Mouse (Mus musculus): Measurements from ENCODE around the gene Tdrd9. TPM values are rescaled to one million over a fixed set of nuclear protein-coding genes. Genes with fewer than 3 reads are reported as not detected.
"Not testable (repeated sequence)": the region's sequence is repeated elsewhere in the genome, so short reads cannot be mapped to it uniquely, and the experiment has no call there.

Gene Tdrd9
- polyA plus RNA-seq, 1 experiment from 2014 or later: 1.2 TPM

- no peak overlapping the region for H3K9ac ChIP-seq (ENCODE audit: low read length)
- no peak overlapping the region for H3K27ac ChIP-seq (ENCODE audit: low read depth, low read length)
- H3K4me2 ChIP-seq (ENCODE audit: low read depth): no peak overlapping the region
- WGBS: 85% methylated on average over 4 of the region's 4 CpGs
- no peaks in the 10 kb centered on the region for H3K4me1 ChIP-seq (ENCODE audit: control insufficient read depth, insufficient read depth, low read length)
- H3K27me3 ChIP-seq (ENCODE audit: control insufficient read depth, insufficient read depth, low read length): no peaks in the 10 kb centered on the region
- ATAC-seq (ENCODE audit: insufficient read depth, low FRiP score, low TSS enrichment) (no peak), DNase-seq (ENCODE audit: low spot score) (no peak)
- H3K36me3 ChIP-seq (ENCODE audit: control insufficient read depth, insufficient read depth, low read length): no peaks in the 10 kb centered on the region
- H3K9me3 ChIP-seq (ENCODE audit: control insufficient read depth, low read length): no peaks in the 10 kb centered on the region
- no peak overlapping the region for H3K4me3 ChIP-seq (ENCODE audit: low read depth, low read length)
These were observed 56.0 kb downstream of the Tdrd9 start for GRCm38 (mm10) chr12:112027408-112027807.

DNA sequence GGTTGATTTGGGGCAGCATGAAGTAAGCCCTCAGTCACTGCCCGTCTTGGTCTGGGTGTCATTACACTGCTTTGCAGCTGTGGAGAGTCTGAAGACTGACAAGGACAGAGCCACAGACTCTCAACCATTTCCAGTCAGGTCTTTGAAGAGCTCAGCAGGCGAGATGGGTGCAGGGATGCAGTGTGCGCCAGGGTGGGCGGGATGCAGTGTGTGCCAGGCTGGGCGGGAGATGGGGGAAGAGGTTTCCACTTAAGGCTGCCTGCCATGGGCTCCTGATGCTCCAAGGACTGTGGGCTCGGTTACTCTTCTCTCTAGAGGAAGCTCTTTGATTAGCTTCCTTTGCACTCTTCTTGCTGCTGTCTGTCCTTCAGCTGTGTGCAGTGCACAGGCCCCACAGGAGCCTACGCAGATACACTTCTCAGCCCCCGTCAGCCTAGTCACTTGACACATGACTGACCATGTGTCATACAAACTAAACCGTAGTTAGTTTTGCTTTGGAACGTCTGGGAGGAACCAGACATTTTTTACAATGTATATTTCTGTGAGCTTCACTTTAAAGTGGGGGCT, 62.1 kb downstream of the Tdrd9 start:
- Histone ChIP-seq H3K27ac (ENCODE audit: low read depth, low read length) (no peak overlapping the region), H3K4me2 (ENCODE audit: low read depth) (no peak overlapping the region), H3K9me3 (ENCODE audit: control insufficient read depth, low read length) (no peaks in the 10 kb centered on the region), H3K4me3 (ENCODE audit: low read depth, low read length) (no peak overlapping the region), H3K27me3 (ENCODE audit: control insufficient read depth, insufficient read depth, low read length) (no peaks in the 10 kb centered on the region), H3K9ac (ENCODE audit: low read length) (no peak overlapping the region), H3K36me3 (ENCODE audit: control insufficient read depth, insufficient read depth, low read length) (no peaks in the 10 kb centered on the region), H3K4me1 (ENCODE audit: control insufficient read depth, insufficient read depth, low read length) (no peaks in the 10 kb centered on the region)
- no peak for ATAC-seq (ENCODE audit: insufficient read depth, low FRiP score, low TSS enrichment)
- DNase-seq (ENCODE audit: low spot score): no peak
- WGBS: 86% methylated on average over 10 of the region's 10 CpGs

DNA sequence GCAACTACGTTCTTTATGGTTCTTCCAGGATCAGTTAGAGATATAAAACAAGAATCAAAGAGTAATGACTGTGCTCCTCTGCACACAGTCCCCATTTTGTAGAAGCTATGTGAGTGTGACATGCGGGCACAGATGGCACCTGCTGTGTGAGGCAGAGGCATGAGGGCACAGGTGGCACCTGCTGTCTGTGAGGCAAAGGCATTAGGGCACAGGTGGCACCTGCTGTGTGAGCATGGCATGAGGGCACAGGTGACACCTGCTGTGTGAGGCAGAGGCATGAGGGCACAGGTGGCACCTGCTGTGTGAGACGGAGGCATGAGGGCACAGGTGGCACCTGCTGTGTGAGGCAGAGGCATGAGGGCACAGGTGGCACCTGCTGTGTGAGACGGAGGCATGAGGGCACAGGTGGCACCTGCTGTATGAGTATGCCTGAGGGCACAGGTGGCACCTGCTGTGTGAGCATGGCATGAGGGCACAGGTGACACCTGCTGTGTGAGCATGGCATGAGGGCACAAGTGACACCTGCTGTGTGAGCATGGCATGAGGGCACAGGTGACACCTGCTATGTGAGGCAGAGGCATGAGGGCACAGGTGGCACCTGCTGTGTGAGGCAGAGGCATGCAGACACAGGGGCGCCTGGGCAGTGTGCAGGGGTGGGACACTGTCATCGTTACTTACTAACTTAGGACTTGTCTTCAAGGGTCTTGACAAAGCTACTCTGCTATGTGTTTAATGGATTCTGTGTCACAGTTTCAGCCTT, 64.2 kb downstream of the Tdrd9 start:
- not testable (repeated sequence) for H3K27me3 ChIP-seq (ENCODE audit: control insufficient read depth, insufficient read depth, low read length); H3K9me3 ChIP-seq (ENCODE audit: control insufficient read depth, low read length); H3K4me3 ChIP-seq (ENCODE audit: low read depth, low read length); DNase-seq (ENCODE audit: low spot score); H3K9ac ChIP-seq (ENCODE audit: low read length); ATAC-seq (ENCODE audit: insufficient read depth, low FRiP score, low TSS enrichment); H3K36me3 ChIP-seq (ENCODE audit: control insufficient read depth, insufficient read depth, low read length); H3K4me2 ChIP-seq (ENCODE audit: low read depth); H3K4me1 ChIP-seq (ENCODE audit: control insufficient read depth, insufficient read depth, low read length); H3K27ac ChIP-seq (ENCODE audit: low read depth, low read length)
- WGBS: 88% methylated on average over 6 of the region's 6 CpGs

DNA sequence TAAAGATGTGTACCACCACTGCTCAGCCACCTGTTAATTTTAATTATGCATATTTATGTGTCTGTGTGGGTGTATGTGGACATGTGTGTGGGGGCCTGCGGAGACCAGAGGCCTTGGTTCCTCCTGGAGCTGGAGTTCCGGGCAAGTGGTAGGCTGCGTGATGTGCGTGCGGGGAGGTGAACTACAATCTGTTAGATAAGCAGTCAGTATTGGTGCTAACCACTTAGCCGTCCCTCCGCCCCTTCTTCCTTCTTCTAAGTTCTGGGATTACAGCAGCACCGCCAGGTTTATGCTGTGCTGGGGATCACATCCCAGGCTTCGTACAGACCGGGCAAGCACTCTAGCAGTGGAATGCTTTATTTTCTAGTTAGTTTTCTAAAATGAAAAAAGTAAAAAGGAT, 67.1 kb downstream of the Tdrd9 start:
- Histone ChIP-seq H3K27me3 (ENCODE audit: control insufficient read depth, insufficient read depth, low read length) (no peaks in the 10 kb centered on the region), H3K4me2 (ENCODE audit: low read depth) (no peak overlapping the region), H3K4me1 (ENCODE audit: control insufficient read depth, insufficient read depth, low read length) (no peaks in the 10 kb centered on the region), H3K4me3 (ENCODE audit: low read depth, low read length) (no peak overlapping the region), H3K36me3 (ENCODE audit: control insufficient read depth, insufficient read depth, low read length) (no peaks in the 10 kb centered on the region), H3K9me3 (ENCODE audit: control insufficient read depth, low read length) (no peaks in the 10 kb centered on the region), H3K9ac (ENCODE audit: low read length) (no peak overlapping the region), H3K27ac (ENCODE audit: low read depth, low read length) (no peak overlapping the region)
- ATAC-seq (ENCODE audit: insufficient read depth, low FRiP score, low TSS enrichment): no peak
- DNase-seq (ENCODE audit: low spot score): no peak
- WGBS: 94% methylated on average over 10 of the region's 10 CpGs

DNA sequence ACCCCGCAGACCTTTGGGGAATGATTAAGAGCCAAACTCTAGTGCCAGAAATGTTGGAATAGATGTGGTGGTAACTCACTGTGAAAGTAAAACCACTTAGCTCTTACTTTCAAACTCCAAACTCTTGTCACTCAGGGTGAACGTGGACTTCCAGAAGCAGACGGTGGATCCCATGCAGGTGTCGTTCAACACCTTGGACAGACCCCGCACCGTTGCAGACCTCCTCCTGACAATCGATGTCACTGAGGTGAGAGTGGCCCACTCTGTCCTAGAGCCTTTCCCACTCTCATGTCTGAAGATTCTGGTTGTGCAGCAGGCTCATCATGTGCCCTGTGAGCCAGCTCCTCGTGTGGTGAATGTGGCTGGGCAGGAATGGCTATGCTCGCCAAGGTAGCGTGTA, 67.8 kb downstream of the Tdrd9 start:
- no peak for ATAC-seq (ENCODE audit: insufficient read depth, low FRiP score, low TSS enrichment)
- H3K27ac ChIP-seq (ENCODE audit: low read depth, low read length): no peak overlapping the region
- no peak overlapping the region for H3K4me2 ChIP-seq (ENCODE audit: low read depth)
- no peak overlapping the region for H3K9ac ChIP-seq (ENCODE audit: low read length)
- no peaks in the 10 kb centered on the region for H3K36me3 ChIP-seq (ENCODE audit: control insufficient read depth, insufficient read depth, low read length)
- WGBS: 93% methylated on average over 10 of the region's 10 CpGs
- DNase-seq (ENCODE audit: low spot score): no peak
- no peaks in the 10 kb centered on the region for H3K9me3 ChIP-seq (ENCODE audit: control insufficient read depth, low read length)
- no peaks in the 10 kb centered on the region for H3K4me1 ChIP-seq (ENCODE audit: control insufficient read depth, insufficient read depth, low read length)
- no peaks in the 10 kb centered on the region for H3K27me3 ChIP-seq (ENCODE audit: control insufficient read depth, insufficient read depth, low read length)
- H3K4me3 ChIP-seq (ENCODE audit: low read depth, low read length): no peak overlapping the region

- H3K9ac ChIP-seq (ENCODE audit: low read length): no peak overlapping the region
- WGBS: 91% methylated on average over 14 of the region's 14 CpGs
- DNase-seq (ENCODE audit: low spot score) (no peak), ATAC-seq (ENCODE audit: insufficient read depth, low FRiP score, low TSS enrichment) (no peak)
- H3K4me2 ChIP-seq (ENCODE audit: low read depth): no peak overlapping the region
- no peak overlapping the region for H3K27ac ChIP-seq (ENCODE audit: low read depth, low read length)
- H3K4me1 ChIP-seq (ENCODE audit: control insufficient read depth, insufficient read depth, low read length): no peaks in the 10 kb centered on the region
- H3K9me3 ChIP-seq (ENCODE audit: control insufficient read depth, low read length): no peaks in the 10 kb centered on the region
- no peaks in the 10 kb centered on the region for H3K36me3 ChIP-seq (ENCODE audit: control insufficient read depth, insufficient read depth, low read length)
- H3K27me3 ChIP-seq (ENCODE audit: control insufficient read depth, insufficient read depth, low read length): no peaks in the 10 kb centered on the region
- no peak overlapping the region for H3K4me3 ChIP-seq (ENCODE audit: low read depth, low read length)
These were observed 71.3 kb downstream of the Tdrd9 start for GRCm38 (mm10) chr12:112042681-112043080.

DNA sequence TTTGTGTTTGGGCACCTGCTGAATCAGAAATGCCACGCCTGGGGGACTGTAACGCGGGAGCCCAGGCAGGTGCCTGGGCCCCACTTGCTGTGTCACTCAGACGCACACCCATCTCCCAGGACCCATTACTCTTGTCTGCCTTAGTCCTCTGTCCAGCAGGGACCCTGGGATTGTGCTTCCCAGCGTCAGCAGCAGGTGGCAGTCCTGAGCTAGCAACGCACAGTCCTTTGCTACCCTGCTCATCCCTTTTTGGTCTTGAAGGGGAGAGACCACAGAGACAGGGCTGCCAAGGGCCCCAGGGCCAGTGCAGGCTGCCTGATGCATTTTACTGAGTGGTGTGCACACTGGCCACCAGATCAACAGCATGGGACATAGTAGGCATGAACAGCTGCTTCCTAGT, 106.3 kb downstream of the Tdrd9 start:
- no peak for ATAC-seq (ENCODE audit: insufficient read depth, low FRiP score, low TSS enrichment)
- Histone ChIP-seq H3K36me3 (ENCODE audit: control insufficient read depth, insufficient read depth, low read length) (no peaks in the 10 kb centered on the region), H3K9ac (ENCODE audit: low read length) (no peak overlapping the region), H3K4me2 (ENCODE audit: low read depth) (no peak overlapping the region), H3K27me3 (ENCODE audit: control insufficient read depth, insufficient read depth, low read length) (no peaks in the 10 kb centered on the region), H3K4me3 (ENCODE audit: low read depth, low read length) (no peak overlapping the region), H3K9me3 (ENCODE audit: control insufficient read depth, low read length) (no peaks in the 10 kb centered on the region), H3K4me1 (ENCODE audit: control insufficient read depth, insufficient read depth, low read length) (no peaks in the 10 kb centered on the region), H3K27ac (ENCODE audit: low read depth, low read length) (no peak overlapping the region)
- peak; percentile 86 for DNase-seq (ENCODE audit: low spot score)
- WGBS: 6% methylated on average over 6 of the region's 6 CpGs

GRCm38 (mm10) chr12:112079911-112080310, 108.6 kb downstream of the Tdrd9 start:
- DNase-seq (ENCODE audit: low spot score): no peak
- WGBS: 71% methylated on average over 8 of the region's 8 CpGs
- Histone ChIP-seq H3K27me3 (ENCODE audit: control insufficient read depth, insufficient read depth, low read length) (no peaks in the 10 kb centered on the region), H3K36me3 (ENCODE audit: control insufficient read depth, insufficient read depth, low read length) (no peaks in the 10 kb centered on the region), H3K9ac (ENCODE audit: low read length) (no peak overlapping the region), H3K4me2 (ENCODE audit: low read depth) (no peak overlapping the region), H3K9me3 (ENCODE audit: control insufficient read depth, low read length) (no peaks in the 10 kb centered on the region), H3K27ac (ENCODE audit: low read depth, low read length) (no peak overlapping the region), H3K4me1 (ENCODE audit: control insufficient read depth, insufficient read depth, low read length) (no peaks in the 10 kb centered on the region), H3K4me3 (ENCODE audit: low read depth, low read length) (no peak overlapping the region)
- ATAC-seq (ENCODE audit: insufficient read depth, low FRiP score, low TSS enrichment): no peak

- H3K4me3 ChIP-seq (ENCODE audit: low read depth, low read length): no peak overlapping the region
- no peaks in the 10 kb centered on the region for H3K36me3 ChIP-seq (ENCODE audit: control insufficient read depth, insufficient read depth, low read length)
- H3K9me3 ChIP-seq (ENCODE audit: control insufficient read depth, low read length): no peaks in the 10 kb centered on the region
- 93% methylated on average over 4 of the region's 4 CpGs for WGBS
- no peaks in the 10 kb centered on the region for H3K4me1 ChIP-seq (ENCODE audit: control insufficient read depth, insufficient read depth, low read length)
- no peaks in the 10 kb centered on the region for H3K27me3 ChIP-seq (ENCODE audit: control insufficient read depth, insufficient read depth, low read length)
- ATAC-seq (ENCODE audit: insufficient read depth, low FRiP score, low TSS enrichment) (no peak), DNase-seq (ENCODE audit: low spot score) (no peak)
- H3K4me2 ChIP-seq (ENCODE audit: low read depth): no peak overlapping the region
- no peak overlapping the region for H3K27ac ChIP-seq (ENCODE audit: low read depth, low read length)
- no peak overlapping the region for H3K9ac ChIP-seq (ENCODE audit: low read length)
These were observed 109.6 kb downstream of the Tdrd9 start for GRCm38 (mm10) chr12:112080911-112081310.

Data from neural tube, embryonic 11.5 days (tissue).